Mouse (Mus musculus) embryonic fibroblast, embryonic 13.5 days (primary cell): Measurements from ENCODE around the gene Pkn2.

Experiments used
- CTCF ChIP-seq: IDR thresholded peaks from 2 replicates; pipeline ENCODE4 v1.5.1; 2011; ENCODE audit warnings: mild to moderate bottlenecking, control low read depth, low read length, moderate library complexity, borderline replicate concordance; ENCODE audit not compliant: insufficient read depth
- POLR2A ChIP-seq: IDR thresholded peaks from 2 replicates; pipeline ENCODE4 v1.6.1; 2011; ENCODE audit warnings: low read depth, mild to moderate bottlenecking, control low read depth, low read length, moderate library complexity

DNA sequence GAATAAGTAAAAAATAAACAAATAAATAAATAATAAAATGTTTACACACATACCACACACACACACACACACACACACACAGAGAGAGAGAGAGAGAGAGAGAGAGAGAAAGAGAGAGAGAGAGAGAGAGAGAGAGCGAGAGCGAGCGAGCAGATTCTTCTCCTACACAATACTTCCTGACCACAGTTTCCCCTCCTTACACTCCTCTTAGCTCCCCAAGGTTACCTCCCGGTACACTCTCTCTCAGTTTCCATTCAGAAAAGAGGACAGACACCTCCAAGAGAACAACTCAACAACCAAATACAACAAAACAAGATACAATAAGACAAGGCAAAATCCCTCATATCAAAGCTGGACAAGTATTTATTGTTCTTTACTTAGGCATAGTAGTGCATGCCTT is 47.8 kb downstream of the Pkn2 start:
- TF ChIP-seq CTCF = no peak
- no peak for TF ChIP-seq POLR2A
